Mouse (Mus musculus): ENCODE data around the gene Pagr1b. TPM values are rescaled to one million over a fixed set of nuclear protein-coding genes. Genes with fewer than 3 reads are reported as not detected.

Gene Pagr1b
- polyA plus RNA-seq, 1 experiment from 2014 or later: not detected

- peaks cover 48% of the 10 kb centered on the region for H3K4me1 ChIP-seq (ENCODE audit: insufficient read depth, low read length)
- no peak overlapping the region for H3K9ac ChIP-seq (replicated peaks; ENCODE audit: low read length)
- H3K36me3 ChIP-seq (ENCODE audit: insufficient read depth, low read length): peaks cover 20% of the 10 kb centered on the region
- no peaks in the 10 kb centered on the region for H3K9me3 ChIP-seq (ENCODE audit: low read length)
- no peaks in the 10 kb centered on the region for H3K27me3 ChIP-seq (ENCODE audit: insufficient read depth, low read length)
- 92% methylated on average over 6 of the region's 6 CpGs for WGBS
- no peak overlapping the region for H3K27ac ChIP-seq (ENCODE audit: low read length)
- H3K4me3 ChIP-seq (ENCODE audit: low read length): no peak overlapping the region
- peak overlapping the region; percentile 60; the same call in 1 of the 2 replicates for H3K4me2 ChIP-seq (replicated peaks; ENCODE audit: low read depth, low read length)
- no peak for ATAC-seq (ENCODE audit: low FRiP score, low TSS enrichment)
Measured at GRCm38 (mm10) chr7:127013385-127013784, 2.9 kb downstream of the Pagr1b start.

GRCm38 (mm10) chr7:127012845-127013244 is 3.4 kb downstream of the Pagr1b start:
- Histone ChIP-seq H3K4me2 (replicated peaks; ENCODE audit: low read depth, low read length) (no peak overlapping the region), H3K4me1 (ENCODE audit: insufficient read depth, low read length) (peaks cover 45% of the 10 kb centered on the region)

DNA sequence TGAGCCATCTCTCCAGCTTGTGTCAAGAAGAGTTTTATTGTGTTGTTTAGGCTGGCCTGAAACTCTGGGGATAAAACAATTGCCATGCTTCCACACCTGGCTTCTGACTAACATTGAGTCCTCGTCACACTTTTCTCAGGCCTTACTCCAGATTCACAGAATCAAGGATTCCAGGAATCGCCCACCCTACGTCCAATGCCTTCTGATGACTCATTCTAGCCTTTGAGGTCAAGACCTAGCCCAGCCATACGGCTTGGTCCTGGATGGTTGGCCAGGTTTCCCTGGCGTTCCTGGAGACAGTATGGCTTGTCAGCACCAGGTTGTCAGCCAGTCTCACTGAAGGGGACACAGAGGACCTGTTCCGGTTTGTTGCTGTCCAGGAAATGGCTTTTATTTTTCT is 3.9 kb downstream of the Pagr1b start:
- 76% methylated on average over 6 of the region's 6 CpGs for WGBS
- Histone ChIP-seq H3K27me3 (ENCODE audit: insufficient read depth, low read length) (no peaks in the 10 kb centered on the region), H3K4me3 (ENCODE audit: low read length) (no peak overlapping the region), H3K4me2 (replicated peaks; ENCODE audit: low read depth, low read length) (no peak overlapping the region), H3K36me3 (ENCODE audit: insufficient read depth, low read length) (peaks cover 20% of the 10 kb centered on the region), H3K9ac (replicated peaks; ENCODE audit: low read length) (no peak overlapping the region), H3K9me3 (ENCODE audit: low read length) (no peaks in the 10 kb centered on the region), H3K27ac (ENCODE audit: low read length) (no peak overlapping the region), H3K4me1 (ENCODE audit: insufficient read depth, low read length) (peaks cover 42% of the 10 kb centered on the region)
- ATAC-seq (ENCODE audit: low FRiP score, low TSS enrichment): no peak

More at GRCm38 (mm10) chr7:127012845-127013244, 3.4 kb downstream of the Pagr1b start:
- H3K4me3 ChIP-seq (ENCODE audit: low read length): no peak overlapping the region
- no peak overlapping the region for H3K27ac ChIP-seq (ENCODE audit: low read length)
- no peak overlapping the region for H3K9ac ChIP-seq (replicated peaks; ENCODE audit: low read length)
- H3K27me3 ChIP-seq (ENCODE audit: insufficient read depth, low read length): no peaks in the 10 kb centered on the region
- H3K9me3 ChIP-seq (ENCODE audit: low read length): no peaks in the 10 kb centered on the region
- ATAC-seq (ENCODE audit: low FRiP score, low TSS enrichment): no peak
- WGBS: 95% methylated on average over 10 of the region's 10 CpGs
- H3K36me3 ChIP-seq (ENCODE audit: insufficient read depth, low read length): peaks cover 20% of the 10 kb centered on the region

GRCm38 (mm10) chr7:127011717-127012116 is 4.6 kb downstream of the Pagr1b start:
- no peak overlapping the region for H3K4me3 ChIP-seq (ENCODE audit: low read length)
- peaks cover 20% of the 10 kb centered on the region for H3K36me3 ChIP-seq (ENCODE audit: insufficient read depth, low read length)
- no peak overlapping the region for H3K9ac ChIP-seq (replicated peaks; ENCODE audit: low read length)
- no peak overlapping the region for H3K27ac ChIP-seq (ENCODE audit: low read length)
- peaks cover 42% of the 10 kb centered on the region for H3K4me1 ChIP-seq (ENCODE audit: insufficient read depth, low read length)
- ATAC-seq (ENCODE audit: low FRiP score, low TSS enrichment): no peak
- 73% methylated on average over 2 of the region's 2 CpGs for WGBS
- H3K4me2 ChIP-seq (replicated peaks; ENCODE audit: low read depth, low read length): no peak overlapping the region
- H3K27me3 ChIP-seq (ENCODE audit: insufficient read depth, low read length): no peaks in the 10 kb centered on the region
- H3K9me3 ChIP-seq (ENCODE audit: low read length): no peaks in the 10 kb centered on the region

DNA sequence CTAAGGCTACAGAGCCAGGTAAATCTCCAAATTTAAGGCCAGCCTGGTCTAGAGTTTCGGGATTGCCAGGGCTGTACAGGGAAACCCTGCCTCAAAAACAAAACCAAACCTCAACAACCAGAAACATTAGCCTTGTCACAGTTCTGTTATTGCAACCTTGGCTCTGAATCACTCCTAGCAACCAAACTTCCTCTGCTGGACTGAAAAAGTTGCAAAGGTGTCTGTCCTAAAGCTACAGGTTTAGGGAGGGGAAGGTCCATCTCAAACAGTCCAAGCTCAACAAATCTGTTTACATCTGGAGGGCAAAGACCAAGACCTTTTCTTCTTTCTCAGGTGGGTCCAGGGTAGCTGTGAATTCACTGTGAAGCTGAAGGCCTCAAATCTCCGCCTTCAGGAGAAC is 5.2 kb downstream of the Pagr1b start:
- H3K4me1 ChIP-seq (ENCODE audit: insufficient read depth, low read length): peaks cover 42% of the 10 kb centered on the region
- no peak overlapping the region for H3K4me2 ChIP-seq (replicated peaks; ENCODE audit: low read depth, low read length)
- 90% methylated on average over 2 of the region's 2 CpGs for WGBS
- no peak overlapping the region for H3K9ac ChIP-seq (replicated peaks; ENCODE audit: low read length)
- H3K27ac ChIP-seq (ENCODE audit: low read length): no peak overlapping the region
- H3K36me3 ChIP-seq (ENCODE audit: insufficient read depth, low read length): peaks cover 20% of the 10 kb centered on the region
- no peaks in the 10 kb centered on the region for H3K9me3 ChIP-seq (ENCODE audit: low read length)
- H3K27me3 ChIP-seq (ENCODE audit: insufficient read depth, low read length): no peaks in the 10 kb centered on the region
- H3K4me3 ChIP-seq (ENCODE audit: low read length): no peak overlapping the region
- ATAC-seq (ENCODE audit: low FRiP score, low TSS enrichment): no peak

DNA sequence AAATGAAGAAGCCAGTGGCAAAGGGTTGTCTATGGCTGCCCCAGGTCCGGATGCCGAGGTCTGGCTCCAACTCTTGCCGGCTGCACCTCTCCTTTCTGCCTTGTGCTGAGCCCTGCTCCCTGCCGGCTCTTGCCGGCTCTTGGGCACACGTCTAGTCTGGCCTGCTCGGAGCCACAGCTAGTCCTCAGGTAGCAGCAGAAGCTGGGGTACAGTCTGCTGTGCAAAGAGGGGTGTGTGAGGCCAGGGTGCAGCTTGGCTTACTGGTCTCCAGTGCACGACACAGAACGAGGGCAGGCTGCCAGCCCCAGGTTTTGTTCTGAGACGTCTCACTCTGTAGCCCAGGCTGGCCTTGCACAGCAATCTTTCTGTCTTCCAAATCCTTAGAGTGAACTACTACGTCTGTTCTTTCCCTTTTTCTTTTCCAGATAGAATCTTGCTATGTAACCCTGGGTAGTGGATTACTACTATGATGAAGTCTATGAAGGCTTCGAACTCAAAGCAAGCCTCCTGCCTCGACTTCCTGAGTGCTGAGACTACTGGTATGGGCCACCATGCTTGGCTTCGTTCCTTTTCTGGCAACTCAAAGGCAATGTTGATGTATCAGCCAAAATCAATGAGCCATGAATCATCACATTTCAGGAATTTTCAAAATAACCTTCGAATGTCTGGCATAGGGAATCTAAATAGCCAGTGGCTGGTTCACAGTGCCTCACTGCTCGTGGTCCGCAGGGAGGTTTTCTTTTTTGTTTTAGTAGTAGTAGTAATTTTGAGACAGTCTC is 6.8 kb downstream of the Pagr1b start:
- Histone ChIP-seq H3K4me2 (replicated peaks; ENCODE audit: low read depth, low read length) (no peak overlapping the region), H3K4me3 (ENCODE audit: low read length) (no peak overlapping the region), H3K27me3 (ENCODE audit: insufficient read depth, low read length) (no peaks in the 10 kb centered on the region), H3K27ac (ENCODE audit: low read length) (peak overlapping the region; percentile 84), H3K4me1 (ENCODE audit: insufficient read depth, low read length) (peaks cover 26% of the 10 kb centered on the region), H3K9me3 (ENCODE audit: low read length) (no peaks in the 10 kb centered on the region), H3K36me3 (ENCODE audit: insufficient read depth, low read length) (peaks cover 13% of the 10 kb centered on the region), H3K9ac (replicated peaks; ENCODE audit: low read length) (peak overlapping the region; percentile 33; the same call in 1 of the 2 replicates)
- no peak for ATAC-seq (ENCODE audit: low FRiP score, low TSS enrichment)
- WGBS: 67% methylated on average over 17 of the region's 17 CpGs

DNA sequence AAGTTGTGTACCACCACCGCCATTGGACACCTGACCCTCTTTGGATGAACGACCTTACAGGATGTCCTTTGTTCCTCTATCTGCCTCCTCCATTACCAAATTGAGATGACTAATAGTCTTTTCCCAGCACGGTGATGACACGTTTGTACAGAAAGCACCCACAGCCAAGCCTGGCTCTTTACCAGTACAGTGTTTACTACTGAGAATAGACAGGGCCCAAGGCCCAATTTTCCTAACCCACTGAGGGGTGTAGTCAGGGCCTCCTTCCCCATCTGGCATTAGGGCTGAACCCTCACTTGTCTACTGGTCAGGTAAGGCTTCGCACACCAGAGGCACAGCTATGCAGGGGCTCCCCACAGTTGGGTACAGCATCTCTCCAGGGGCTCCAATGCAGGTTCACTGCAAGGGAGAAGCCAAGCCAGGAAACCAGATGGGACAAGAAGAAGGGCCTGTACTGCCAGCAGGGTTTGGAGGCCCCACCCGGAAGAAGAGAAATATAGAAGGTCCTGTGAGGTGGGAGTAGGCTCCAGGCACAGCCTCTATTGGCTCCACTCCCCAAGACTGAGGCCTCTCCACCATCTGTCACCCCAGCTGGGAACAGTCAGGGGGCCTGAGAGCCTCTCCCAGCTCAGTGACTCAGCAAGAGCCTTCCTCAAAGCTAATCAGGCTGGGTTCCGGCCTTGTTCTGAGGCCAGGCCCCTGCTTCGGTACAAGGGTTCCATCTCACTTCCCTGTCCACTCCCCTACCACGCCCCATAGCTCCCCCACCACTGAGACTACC is 7.9 kb downstream of the Pagr1b start:
- H3K9ac ChIP-seq (replicated peaks; ENCODE audit: low read length): peak overlapping the region; percentile 33

GRCm38 (mm10) chr7:127007313-127008024 is 8.8 kb downstream of the Pagr1b start:
- Histone ChIP-seq H3K9me3 (ENCODE audit: low read length) (no peaks in the 10 kb centered on the region), H3K4me2 (replicated peaks; ENCODE audit: low read depth, low read length) (no peak overlapping the region), H3K27ac (ENCODE audit: low read length) (no peak overlapping the region), H3K4me1 (ENCODE audit: insufficient read depth, low read length) (peaks cover 16% of the 10 kb centered on the region), H3K4me3 (ENCODE audit: low read length) (no peak overlapping the region), H3K9ac (replicated peaks; ENCODE audit: low read length) (no peak overlapping the region), H3K36me3 (ENCODE audit: insufficient read depth, low read length) (peaks cover 1% of the 10 kb centered on the region; the same call in 1 of the 2 replicates), H3K27me3 (ENCODE audit: insufficient read depth, low read length) (no peaks in the 10 kb centered on the region)
- 88% methylated on average over 6 of the region's 6 CpGs for WGBS
- no peak for ATAC-seq (ENCODE audit: low FRiP score, low TSS enrichment)

More for the DNA sequence above, 7.9 kb downstream of the Pagr1b start:
- peaks cover 19% of the 10 kb centered on the region for H3K4me1 ChIP-seq (ENCODE audit: insufficient read depth, low read length)
- WGBS: 42% methylated on average over 9 of the region's 9 CpGs
- peak overlapping the region; percentile 84 for H3K27ac ChIP-seq (ENCODE audit: low read length)
- no peaks in the 10 kb centered on the region for H3K9me3 ChIP-seq (ENCODE audit: low read length)
- H3K4me2 ChIP-seq (replicated peaks; ENCODE audit: low read depth, low read length): no peak overlapping the region
- H3K27me3 ChIP-seq (ENCODE audit: insufficient read depth, low read length): no peaks in the 10 kb centered on the region
- H3K36me3 ChIP-seq (ENCODE audit: insufficient read depth, low read length): peaks cover 10% of the 10 kb centered on the region
- ATAC-seq (ENCODE audit: low FRiP score, low TSS enrichment): peak; percentile 91
- H3K4me3 ChIP-seq (ENCODE audit: low read length): no peak overlapping the region

DNA sequence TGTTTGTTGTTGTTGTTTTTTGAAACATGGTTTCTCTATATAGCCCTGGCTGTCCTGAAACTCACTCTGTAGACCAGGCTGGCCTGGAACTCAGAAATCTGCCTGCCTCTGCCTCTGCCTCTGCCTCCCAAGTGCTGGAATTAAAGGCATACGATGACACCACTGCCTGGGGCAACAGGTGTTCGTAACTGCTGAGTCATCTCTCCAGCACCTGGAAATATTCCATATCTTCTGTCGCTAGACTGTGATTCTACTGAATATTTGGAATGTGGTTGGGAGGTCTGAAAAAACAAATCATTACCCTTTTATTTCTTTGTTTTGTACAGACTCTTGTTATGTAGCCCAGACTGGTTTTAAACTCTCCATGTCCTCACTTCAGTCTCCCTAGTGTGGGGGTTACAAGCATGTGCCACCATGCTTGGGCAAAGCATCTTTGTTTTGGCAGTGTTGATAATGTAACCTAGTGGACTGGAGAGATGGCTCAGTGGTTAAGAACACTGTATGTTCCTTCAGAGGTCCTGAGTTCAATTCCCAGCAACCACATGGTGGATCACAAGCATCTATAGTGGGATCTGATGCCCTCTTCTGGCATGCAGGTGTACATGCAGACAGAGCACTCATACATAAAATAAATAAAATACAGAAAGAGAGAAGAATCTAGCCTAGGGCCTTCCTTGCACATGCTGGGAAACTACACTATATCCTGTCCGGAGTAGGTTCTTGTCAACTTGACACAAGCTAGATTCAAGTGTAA is 12.0 kb downstream of the Pagr1b start:
- Histone ChIP-seq H3K27ac (ENCODE audit: low read length) (no peak overlapping the region), H3K9me3 (ENCODE audit: low read length) (no peaks in the 10 kb centered on the region), H3K4me1 (ENCODE audit: insufficient read depth, low read length) (peaks cover 12% of the 10 kb centered on the region), H3K4me2 (replicated peaks; ENCODE audit: low read depth, low read length) (no peak overlapping the region), H3K36me3 (ENCODE audit: insufficient read depth, low read length) (no peaks in the 10 kb centered on the region), H3K27me3 (ENCODE audit: insufficient read depth, low read length) (no peaks in the 10 kb centered on the region), H3K4me3 (ENCODE audit: low read length) (no peak overlapping the region), H3K9ac (replicated peaks; ENCODE audit: low read length) (no peak overlapping the region)
- no peak for ATAC-seq (ENCODE audit: low FRiP score, low TSS enrichment)
- 79% methylated on average over 4 of the region's 4 CpGs for WGBS

Data from kidney, embryonic 16.5 days (tissue).